Mouse (Mus musculus): ENCODE results near the gene Hist2h2be. TPM values are rescaled to one million over a fixed set of nuclear protein-coding genes. Genes with fewer than 3 reads are reported as not detected.

Gene Hist2h2be
- polyA plus RNA-seq, 1 experiment, result 8.0 TPM

GRCm38 (mm10) chr3:96269511-96270474 is 48.9 kb downstream of the Hist2h2be start, which contains the start of gene Hist2h2bb:
TSS of gene Hist2h2bb (plus strand) at chr3:96269752.
- Histone ChIP-seq H3K4me3 (replicated peaks; ENCODE audit: insufficient read depth, low read depth, low read length) (peak within 1 kb of the TSS; percentile 70), H3K27me3 (ENCODE audit: control insufficient read depth, insufficient read depth, low read length) (no peaks in the 10 kb centered on the region), H3K27ac (ENCODE audit: insufficient read depth, low read length) (peak within 1 kb of the TSS; percentile 93), H3K4me1 (ENCODE audit: control insufficient read depth, insufficient read depth, low read length) (peaks cover 4% of the 10 kb centered on the region; the same call in 1 of the 2 replicates)
- WGBS, result under 1% methylated on average over 45 of the region's 45 CpGs
- peak; percentile 95 to 98 for DNase-seq
- TF ChIP-seq POLR2A (IDR thresholded peaks at IDR 0.05; ENCODE audit: borderline replicate concordance, insufficient read depth, low read length) (peak; percentile 100), CTCF (IDR thresholded peaks at IDR 0.05; ENCODE audit: borderline replicate concordance, insufficient read depth, low read depth, low read length) (no peak)

Other genes starting within 250 kb of the Hist2h2be start
- 155 and 160 TPM in 2 replicates for gene Plekho1, start 225.1 kb upstream of the Hist2h2be start, polyA plus RNA-seq (2012; rRNA removed)
- gene Vps45, start 162.7 kb upstream of the Hist2h2be start, polyA plus RNA-seq (2012; rRNA removed), result 33.3 and 33.6 TPM in 2 replicates
- 26.3 and 30.0 TPM in 2 replicates for gene Otud7b, start 116.6 kb upstream of the Hist2h2be start, polyA plus RNA-seq (2012; rRNA removed)
- 22.5 and 24.4 TPM in 2 replicates for gene Mtmr11, start 59.1 kb upstream of the Hist2h2be start, polyA plus RNA-seq (2012; rRNA removed)
- 59.5 and 66.4 TPM in 2 replicates for gene Sf3b4, start 48.8 kb upstream of the Hist2h2be start, polyA plus RNA-seq (2012; rRNA removed)
- gene Sv2a, start 40.0 kb upstream of the Hist2h2be start, polyA plus RNA-seq (2012; rRNA removed), result 399 and 405 TPM in 2 replicates
- gene Bola1, start 1.4 kb upstream of the Hist2h2be start, polyA plus RNA-seq (2012; rRNA removed), result 47.0 and 47.8 TPM in 2 replicates
- 2.0 and 3.5 TPM in 2 replicates for gene Hist2h2ab, start 1.3 kb upstream of the Hist2h2be start, polyA plus RNA-seq (2012; rRNA removed)
- gene Hist2h2ac, start 239 bp upstream of the Hist2h2be start, polyA plus RNA-seq (2012; rRNA removed), result 2.2 and 4.8 TPM in 2 replicates
- gene Hist2h3c2, start 18.0 kb downstream of the Hist2h2be start, polyA plus RNA-seq (2012; rRNA removed), result 4.5 and 6.3 TPM in 2 replicates
- 6.8 TPM in 1 of 2 replicates, not detected in the other for gene Hist2h2aa2, start 19.2 kb downstream of the Hist2h2be start, polyA plus RNA-seq (2012; rRNA removed)
- gene Hist2h2aa1, start 24.4 kb downstream of the Hist2h2be start, polyA plus RNA-seq (2012; rRNA removed), result 127 and 149 TPM in 2 replicates
- not detected in 2 replicates for gene Hist2h3c1, start 25.6 kb downstream of the Hist2h2be start, polyA plus RNA-seq (2012; rRNA removed)
- gene Hist2h4, start 42.2 kb downstream of the Hist2h2be start, polyA plus RNA-seq (2012; rRNA removed), result 6.2 and 8.7 TPM in 2 replicates
- 8.1 and 13.9 TPM in 2 replicates for gene Hist2h3b, start 47.5 kb downstream of the Hist2h2be start, polyA plus RNA-seq (2012; rRNA removed)
- gene Hist2h2bb, start 48.6 kb downstream of the Hist2h2be start, polyA plus RNA-seq (2012; rRNA removed), result 5.4 and 6.7 TPM in 2 replicates
- gene Fcgr1, start 72.8 kb downstream of the Hist2h2be start, polyA plus RNA-seq (2012; rRNA removed), result 2.0 TPM in 2 replicates
- not detected in 2 replicates for gene BC107364, start 231.2 kb downstream of the Hist2h2be start, polyA plus RNA-seq (2012; rRNA removed)